Mouse (Mus musculus) cerebellum, postnatal 4 days (tissue): ENCODE data around the gene Zfp946.

Experiments used
- DNase-seq, 2 experiments: peaks; one replicate each; pipeline ENCODE4 v3.0.0; 2022; ENCODE audit warnings: low spot score in 2 of 2, mixed read lengths in 1 of 2

Gene Zfp946

DNA sequence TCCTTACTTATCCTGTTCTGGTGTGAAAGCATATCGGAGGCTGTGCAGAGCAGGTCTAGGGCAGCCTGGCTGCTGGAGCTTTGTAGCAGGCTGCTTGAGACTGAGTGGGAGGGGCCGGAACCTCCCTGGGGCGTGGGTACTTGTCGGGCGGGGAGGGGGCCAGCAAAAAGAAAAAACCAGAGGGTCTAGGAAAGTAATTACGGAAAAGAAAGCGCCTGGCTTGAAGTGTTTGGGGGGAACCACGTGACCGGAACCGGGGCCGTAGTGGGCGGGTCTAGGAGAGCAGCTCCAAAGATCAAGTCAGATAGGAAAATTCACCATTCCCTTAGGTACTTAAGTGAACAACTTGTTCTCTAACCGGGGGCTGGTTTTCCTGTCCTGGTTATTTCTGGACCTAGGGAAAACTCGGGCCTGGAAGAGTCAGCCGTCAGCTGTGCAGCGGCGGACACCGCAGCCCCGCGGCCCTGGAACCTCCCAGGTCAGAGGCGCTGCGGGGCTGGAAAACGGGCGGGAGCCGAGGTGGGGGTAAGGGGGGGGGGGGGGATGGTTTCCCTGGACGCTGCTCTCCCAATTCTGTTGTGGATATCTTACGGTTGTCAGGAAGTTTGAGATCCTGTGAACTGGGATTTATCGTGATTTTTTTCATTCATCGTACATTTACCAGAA, at the start of gene Zfp946:
Zfp946 (plus strand) TSS at position 271 of the 666 bp plus-strand sequence.
- DNase-seq, result peak; percentile 62 to 79

DNA sequence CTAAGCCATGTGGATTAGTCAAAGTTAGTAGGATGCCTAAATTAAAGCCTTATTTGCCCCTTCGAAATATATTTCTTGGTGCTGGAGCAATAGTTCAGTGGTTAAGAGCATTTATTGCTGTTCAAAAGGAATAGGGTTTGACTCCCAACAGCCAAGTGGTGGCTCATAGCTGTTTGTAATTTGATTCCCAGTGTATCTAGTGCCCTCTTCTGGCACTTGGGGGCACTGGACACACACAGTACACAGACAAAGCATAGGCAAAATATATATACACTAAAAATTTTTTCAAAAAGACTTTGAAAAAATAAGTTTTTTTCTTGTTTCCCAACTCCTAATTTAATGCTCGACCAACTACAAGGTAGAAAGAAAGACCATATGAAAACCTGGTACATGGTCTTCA, 13.3 kb upstream of the Zfp946 start:
- DNase-seq, result peak in 1 of 2 experiments; percentile 8

- peak; percentile 28 to 70 for DNase-seq
Observed at GRCm38 (mm10) chr17:22417510-22417909, 6.5 kb upstream of the Zfp946 start.

DNA sequence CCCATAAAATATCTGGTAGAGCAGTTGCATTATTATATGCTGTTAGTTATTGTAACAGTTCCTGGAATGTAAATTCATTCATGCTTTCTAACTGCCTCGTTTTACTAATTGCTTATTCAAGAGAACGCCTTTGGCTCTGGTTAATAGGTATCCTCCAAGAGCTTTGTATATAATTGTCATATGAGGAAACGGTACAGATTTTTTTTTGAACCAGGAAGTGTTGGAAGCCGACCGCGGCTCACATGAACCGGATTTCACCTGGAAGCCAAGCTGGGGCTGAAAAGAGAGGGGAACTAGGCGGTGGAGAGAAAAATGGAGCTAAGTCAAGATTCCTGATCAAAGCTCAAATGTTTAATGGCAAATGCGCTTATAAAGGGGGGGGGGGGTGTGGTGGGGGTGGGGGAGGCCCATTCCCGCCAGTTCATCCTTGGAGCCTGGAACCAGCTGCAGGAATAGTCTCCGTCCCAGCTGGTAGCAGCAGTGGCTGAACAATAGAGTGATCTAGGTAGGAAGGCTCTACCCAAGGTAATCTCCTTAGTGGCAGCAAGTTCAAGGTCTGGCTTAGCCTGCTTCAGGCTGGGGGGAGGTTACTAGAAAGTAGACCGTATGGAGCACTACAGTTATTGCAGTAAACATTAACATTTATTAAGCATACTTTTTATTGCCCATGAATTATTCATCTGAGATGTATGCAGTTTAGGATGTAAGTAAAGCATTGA, 773 bp downstream of the Zfp946 start:
- DNase-seq, result peak in 1 of 2 experiments; percentile 3

DNA sequence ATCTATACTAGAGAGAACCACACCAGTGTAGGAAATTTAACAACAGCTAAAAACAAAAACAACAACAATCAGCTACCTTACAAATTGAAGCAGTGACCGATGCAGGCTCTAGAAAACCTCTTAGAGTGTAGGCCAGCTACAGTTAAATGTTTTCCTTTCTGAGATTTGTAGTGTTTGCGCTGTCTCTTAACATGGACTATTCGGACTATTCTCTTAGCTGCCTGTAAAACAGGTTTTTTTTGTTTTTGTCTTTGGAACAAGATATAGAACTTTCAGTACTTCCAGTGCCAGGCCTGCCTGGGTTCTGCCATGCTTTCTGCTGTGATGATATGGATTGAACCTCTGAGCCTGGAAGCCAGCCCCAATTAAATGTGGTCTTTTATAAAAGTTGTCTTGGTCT, 23.7 kb downstream of the Zfp946 start:
- DNase-seq, result no peak

DNA sequence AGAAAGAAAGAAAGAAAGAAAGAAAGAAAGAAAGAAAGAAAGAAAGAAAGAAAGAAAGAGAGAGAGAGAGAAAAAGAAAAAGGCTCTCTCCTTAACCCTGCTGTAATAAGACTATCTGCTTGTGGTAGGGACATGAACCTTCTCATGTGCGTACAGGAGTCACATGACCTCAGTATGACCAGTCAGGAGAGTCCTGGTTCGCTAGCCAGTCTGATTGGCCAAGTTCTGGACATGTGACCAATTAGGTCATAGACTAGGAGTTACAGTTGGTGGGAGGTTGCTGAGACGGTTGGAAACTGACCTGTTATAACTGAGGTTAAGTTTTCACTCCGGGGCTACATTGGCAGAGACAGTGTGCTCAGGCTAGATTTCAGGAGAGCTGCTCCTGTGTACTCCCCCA, 73.1 kb downstream of the Zfp946 start:
- no peak for DNase-seq
